Mouse (Mus musculus) intestine, embryonic 14.5 days (tissue): ENCODE data around the gene Ugt1a10. TPM values are rescaled to one million over a fixed set of nuclear protein-coding genes. Genes with fewer than 3 reads are reported as not detected.

ENCODE experiments used
- ATAC-seq: fragments of 200-750 bp; cut with Nextera tagmentation; replicated peaks from 2 replicates; pipeline ENCODE4 v1.8.0; 2017; ENCODE audit warnings: low read depth, moderate number of reproducible peaks, moderate TSS enrichment, moderate library complexity; ENCODE audit not compliant: low FRiP score, low TSS enrichment
- DNase-seq: peaks from one replicate; pipeline ENCODE4 v3.0.0-alpha.2; 2018; ENCODE audit warnings: low spot score
- H3K27ac ChIP-seq: fragments of 300-500 bp; sonication (generic); 2 replicates; pipeline ENCODE4 v1.5.1; 2014; ENCODE audit warnings: low read depth, mild to moderate bottlenecking, control low read depth
- H3K27me3 ChIP-seq: fragments of 300-500 bp; sonication (generic); replicated peaks from 2 replicates; pipeline ENCODE4 v1.6.1; 2014; ENCODE audit warnings: low read length, control low read depth; ENCODE audit not compliant: control insufficient read depth, insufficient read depth
- H3K36me3 ChIP-seq: fragments of 300-500 bp; sonication (generic); 2 replicates; pipeline ENCODE4 v1.6.1; 2014; ENCODE audit warnings: low read length, control low read depth; ENCODE audit not compliant: control insufficient read depth, insufficient read depth
- H3K4me1 ChIP-seq: fragments of 300-500 bp; sonication (generic); replicated peaks from 2 replicates; pipeline ENCODE4 v1.6.1; 2014; ENCODE audit warnings: low read length, control low read depth, mixed read lengths; ENCODE audit not compliant: control insufficient read depth, insufficient read depth
- H3K4me2 ChIP-seq: fragments of 300-500 bp; sonication (generic); 2 replicates; pipeline ENCODE4 v1.6.1; 2014; ENCODE audit warnings: low read length
- H3K4me3 ChIP-seq: fragments of 300-500 bp; sonication (generic); 2 replicates; pipeline ENCODE4 v1.5.1; 2014; ENCODE audit warnings: low read depth, low read length, control low read depth, mixed read lengths
- H3K9ac ChIP-seq: fragments of 300-500 bp; sonication (generic); 2 replicates; pipeline ENCODE4 v1.6.1; 2014; ENCODE audit warnings: mild to moderate bottlenecking, low read length
- H3K9me3 ChIP-seq: fragments of 300-500 bp; sonication (generic); 2 replicates; pipeline ENCODE4 v1.6.1; 2016; ENCODE audit warnings: low read length, control low read depth; ENCODE audit not compliant: control insufficient read depth
- WGBS: fragments of 180-500 bp; shearing (Covaris S2); extraction: QIAGEN DNeasy Blood & Tissue Kit; methylation state at CpG from one replicate; pipeline ENCODE4 v1.1.7; 2014; 5-methylcytosine and 5-hydroxymethylcytosine counted together
- polyA plus RNA-seq: library from polyadenylated mRNA; unstranded; fragments of >200 nt; fragmentation: Nextera tagmentation; extraction: Ambion mirVana; gene quantifications from 2 replicates; pipeline ENCODE4 v1.2.1, GENCODE M21; 2014

The Ugt1a10 gene
- polyA plus RNA-seq, 1 experiment from 2014 or later: not detected

DNA sequence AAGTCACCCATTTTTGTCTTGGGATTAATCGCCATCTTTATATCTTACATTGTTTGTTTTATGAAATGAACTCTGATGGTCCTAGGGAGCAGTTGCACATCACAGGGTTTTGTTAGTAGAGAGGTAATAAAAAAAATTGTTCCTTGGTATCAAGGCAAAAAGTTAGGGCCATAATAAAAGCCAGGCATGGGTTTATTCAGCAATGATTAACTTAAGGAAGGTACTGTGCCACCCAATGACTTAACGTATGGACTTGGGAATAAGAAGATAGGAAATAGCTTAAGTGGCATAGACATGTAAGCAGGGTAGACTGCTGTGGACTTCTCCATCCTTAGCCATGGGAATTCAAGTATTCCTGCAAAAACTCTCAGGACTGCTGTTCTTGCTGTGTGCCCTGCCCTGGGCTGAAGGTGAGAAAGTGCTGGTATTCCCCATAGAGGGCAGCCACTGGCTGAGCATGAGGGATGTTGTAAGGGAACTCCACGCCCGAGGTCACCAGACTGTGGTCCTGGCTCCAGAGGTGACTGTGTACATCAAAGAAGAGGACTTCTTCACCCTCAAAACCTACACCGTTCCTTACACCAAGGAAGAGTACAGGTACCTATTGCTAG is 131.2 kb downstream of the Ugt1a10 start:
- DNase-seq (no peak), ATAC-seq (no peak)
- H3K36me3 ChIP-seq: no peaks in the 10 kb centered on the region
- H3K27me3 ChIP-seq: no peaks in the 10 kb centered on the region
- H3K9ac ChIP-seq: no peak overlapping the region
- no peak overlapping the region for H3K4me3 ChIP-seq
- H3K4me1 ChIP-seq: no peaks in the 10 kb centered on the region
- H3K4me2 ChIP-seq: no peak overlapping the region
- H3K9me3 ChIP-seq: no peaks in the 10 kb centered on the region
- 83% methylated on average over 5 of the region's 5 CpGs for WGBS
- H3K27ac ChIP-seq: no peak overlapping the region

- ATAC-seq: no peak
- WGBS: 81% methylated on average over 3 of the region's 3 CpGs
- DNase-seq: no peak
- H3K4me3 ChIP-seq: no peak overlapping the region
- H3K36me3 ChIP-seq: no peaks in the 10 kb centered on the region
- no peak overlapping the region for H3K27ac ChIP-seq
- no peak overlapping the region for H3K9ac ChIP-seq
- H3K9me3 ChIP-seq: no peaks in the 10 kb centered on the region
- H3K27me3 ChIP-seq: no peaks in the 10 kb centered on the region
- H3K4me1 ChIP-seq: no peaks in the 10 kb centered on the region
- H3K4me2 ChIP-seq: no peak overlapping the region
Observed at GRCm38 (mm10) chr1:88192136-88192535, 136.9 kb downstream of the Ugt1a10 start.

DNA sequence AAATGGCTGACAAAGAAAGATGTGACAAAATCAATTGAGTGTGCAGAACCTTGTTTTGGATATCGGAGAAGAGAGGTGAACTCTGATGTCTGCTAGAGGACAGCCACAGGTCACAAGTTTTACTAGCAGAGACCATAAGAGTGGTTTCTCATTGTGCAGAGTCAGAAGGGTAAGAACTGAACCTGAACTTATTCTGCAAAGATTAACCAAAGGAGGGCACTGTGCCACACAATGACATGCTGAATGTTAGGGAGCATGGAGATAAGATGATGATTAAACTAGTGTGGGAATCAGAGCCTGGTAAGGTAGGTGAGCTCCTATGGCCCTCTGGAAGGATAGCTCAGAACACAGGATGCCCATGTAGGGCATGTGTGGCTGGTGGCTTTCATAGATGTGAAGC is 140.5 kb downstream of the Ugt1a10 start:
- 83% methylated on average over 1 of the region's 1 CpGs for WGBS
- H3K9me3 ChIP-seq: no peaks in the 10 kb centered on the region

GRCm38 (mm10) chr1:88197443-88197842 is 142.3 kb downstream of the Ugt1a10 start:
- Histone ChIP-seq H3K4me1 (no peaks in the 10 kb centered on the region), H3K4me3 (no peak overlapping the region), H3K9me3 (no peaks in the 10 kb centered on the region), H3K27me3 (no peaks in the 10 kb centered on the region), H3K9ac (no peak overlapping the region), H3K4me2 (no peak overlapping the region), H3K36me3 (no peaks in the 10 kb centered on the region), H3K27ac (no peak overlapping the region)
- WGBS: 78% methylated on average over 3 of the region's 3 CpGs
- no peak for DNase-seq
- ATAC-seq: no peak

More for the DNA sequence above, 140.5 kb downstream of the Ugt1a10 start:
- DNase-seq (no peak), ATAC-seq (no peak)
- H3K36me3 ChIP-seq: no peaks in the 10 kb centered on the region
- H3K4me2 ChIP-seq: no peak overlapping the region
- no peak overlapping the region for H3K27ac ChIP-seq
- no peak overlapping the region for H3K4me3 ChIP-seq
- H3K27me3 ChIP-seq: no peaks in the 10 kb centered on the region
- H3K9ac ChIP-seq: no peak overlapping the region
- no peaks in the 10 kb centered on the region for H3K4me1 ChIP-seq

- no peak overlapping the region for H3K4me2 ChIP-seq
- H3K27ac ChIP-seq: no peak overlapping the region
- DNase-seq: no peak
- WGBS: 54% methylated on average over 2 of the region's 2 CpGs
- H3K27me3 ChIP-seq: no peaks in the 10 kb centered on the region
- H3K9me3 ChIP-seq: peaks cover 4% of the 10 kb centered on the region; the same call in 1 of the 2 replicates
- H3K4me1 ChIP-seq: peaks cover under 1% of the 10 kb centered on the region; the same call in 1 of the 2 replicates
- H3K9ac ChIP-seq: no peak overlapping the region
- no peak for ATAC-seq
- H3K4me3 ChIP-seq: no peak overlapping the region
- H3K36me3 ChIP-seq: no peaks in the 10 kb centered on the region
Observed at GRCm38 (mm10) chr1:88199996-88200395, 144.8 kb downstream of the Ugt1a10 start.

GRCm38 (mm10) chr1:88200456-88200855 is 145.3 kb downstream of the Ugt1a10 start, which contains the start of gene Ugt1a2:
TSS of gene Ugt1a2 (plus strand) at chr1:88200601.
- peaks cover 5% of the 10 kb centered on the region; the same call in 1 of the 2 replicates for H3K4me1 ChIP-seq
- H3K36me3 ChIP-seq: no peaks in the 10 kb centered on the region
- WGBS: 70% methylated on average over 7 of the region's 7 CpGs
- no peaks in the 10 kb centered on the region for H3K27me3 ChIP-seq
- no peak within 1 kb of the TSS for H3K27ac ChIP-seq
- H3K4me2 ChIP-seq: no peak within 1 kb of the TSS
- no peak within 1 kb of the TSS for H3K4me3 ChIP-seq
- DNase-seq (no peak), ATAC-seq (no peak)
- H3K9ac ChIP-seq: no peak within 1 kb of the TSS
- H3K9me3 ChIP-seq: peaks cover 4% of the 10 kb centered on the region; the same call in 1 of the 2 replicates

GRCm38 (mm10) chr1:88205294-88205922 is 150.2 kb downstream of the Ugt1a10 start, which contains the start of gene Dnajb3:
TSS of gene Dnajb3 (minus strand) at chr1:88205782.
- peaks cover 7% of the 10 kb centered on the region; the same call in 1 of the 2 replicates for H3K4me1 ChIP-seq
- peak within 1 kb of the TSS; percentile 61 for H3K9ac ChIP-seq
- ATAC-seq (peak; percentile 97), DNase-seq (peak; percentile 90)
- 6% methylated on average over 55 of the region's 62 CpGs for WGBS
- H3K27ac ChIP-seq: no peak within 1 kb of the TSS
- no peaks in the 10 kb centered on the region for H3K36me3 ChIP-seq
- H3K9me3 ChIP-seq: peaks cover 4% of the 10 kb centered on the region; the same call in 1 of the 2 replicates
- H3K27me3 ChIP-seq: no peaks in the 10 kb centered on the region
- H3K4me2 ChIP-seq: peak within 1 kb of the TSS; percentile 76
- peak within 1 kb of the TSS; percentile 47 for H3K4me3 ChIP-seq

- Histone ChIP-seq H3K27ac (no peak overlapping the region), H3K9ac (no peak overlapping the region), H3K4me1 (peaks cover 7% of the 10 kb centered on the region; the same call in 1 of the 2 replicates), H3K36me3 (no peaks in the 10 kb centered on the region), H3K4me3 (no peak overlapping the region), H3K4me2 (no peak overlapping the region), H3K9me3 (peaks cover 11% of the 10 kb centered on the region), H3K27me3 (no peaks in the 10 kb centered on the region)
- 70% methylated on average over 2 of the region's 2 CpGs for WGBS
- no peak for ATAC-seq
- no peak for DNase-seq
Observed at GRCm38 (mm10) chr1:88206843-88207479, 151.8 kb downstream of the Ugt1a10 start.
